Mouse (Mus musculus) limb, embryonic 14.5 days (tissue): ENCODE results near the gene Pdss2. TPM values are rescaled to one million over a fixed set of nuclear protein-coding genes. Genes with fewer than 3 reads are reported as not detected.

Source experiments
- ATAC-seq: fragments of 200-750 bp; cut with Nextera tagmentation; 2 replicates; pipeline ENCODE4 v1.8.0; 2017; ENCODE audit warnings: low read depth, moderate number of reproducible peaks, moderate TSS enrichment; ENCODE audit not compliant: low FRiP score
- DNase-seq: peaks from one replicate; pipeline ENCODE4 v3.0.0-alpha.2; 2015; ENCODE audit warnings: low spot score
- H3K27ac ChIP-seq: fragments of 300-500 bp; sonication (generic); replicated peaks from 2 replicates; pipeline ENCODE4 v1.5.1; 2014; ENCODE audit warnings: low read depth, mild to moderate bottlenecking, low read length, moderate library complexity, mixed read lengths
- H3K27me3 ChIP-seq: fragments of 300-500 bp; sonication (generic); 2 replicates; pipeline ENCODE4 v1.6.1; 2014; ENCODE audit warnings: low read length, mixed read lengths; ENCODE audit not compliant: control insufficient read depth, insufficient read depth
- H3K36me3 ChIP-seq: fragments of 300-500 bp; sonication (generic); 2 replicates; pipeline ENCODE4 v1.6.1; 2014; ENCODE audit warnings: mild to moderate bottlenecking, low read length, moderate library complexity, mixed read lengths; ENCODE audit not compliant: control insufficient read depth, insufficient read depth
- H3K4me1 ChIP-seq: fragments of 300-500 bp; sonication (generic); 2 replicates; pipeline ENCODE4 v1.6.1; 2014; ENCODE audit warnings: antibody characterized with exemption, low read length, mixed read lengths; ENCODE audit not compliant: control insufficient read depth, insufficient read depth
- H3K4me2 ChIP-seq: fragments of 300-500 bp; sonication (generic); replicated peaks from 2 replicates; pipeline ENCODE4 v1.6.1; 2014; ENCODE audit warnings: low read depth, mild to moderate bottlenecking, low read length, moderate library complexity; ENCODE audit not compliant: severe bottlenecking
- H3K4me3 ChIP-seq: fragments of 300-500 bp; sonication (generic); replicated peaks from 2 replicates; pipeline ENCODE4 v1.5.1; 2014; ENCODE audit warnings: low read length
- H3K9ac ChIP-seq: fragments of 300-500 bp; sonication (generic); 2 replicates; pipeline ENCODE4 v1.6.1; 2014; ENCODE audit warnings: mild to moderate bottlenecking, low read depth, low read length, moderate library complexity; ENCODE audit not compliant: severe bottlenecking
- H3K9me3 ChIP-seq: fragments of 300-500 bp; sonication (generic); 2 replicates; pipeline ENCODE4 v1.6.1; 2016; ENCODE audit warnings: low read length; ENCODE audit not compliant: control insufficient read depth
- POLR2A ChIP-seq: fragments of 200-500 bp; IDR thresholded peaks from 2 replicates; pipeline ENCODE4 v1.8.0; 2012; ENCODE audit warnings: inconsistent platforms, mild to moderate bottlenecking, moderate library complexity, borderline replicate concordance; ENCODE audit not compliant: insufficient read depth, insufficient read length; ENCODE audit errors: extremely low read depth
- WGBS: fragments of 180-500 bp; shearing (Covaris S2); extraction: QIAGEN DNeasy Blood & Tissue Kit; methylation state at CpG from one replicate; pipeline ENCODE4 v1.1.7; 2014; 5-methylcytosine and 5-hydroxymethylcytosine counted together
- polyA plus RNA-seq, 2 experiments: library from polyadenylated mRNA; depleted of rRNA in 1 of 2; stranded (reverse) in 1 of 2; unstranded in 1 of 2; fragments of >200 nt; fragmentation: Nextera tagmentation in 1 of 2; extraction: Ambion mirVana in 1 of 2; gene quantifications; 2 replicates each; pipeline versions ENCODE4 v1.2.1 to v1.2.3; 2012 to 2014

The Pdss2 gene
- polyA plus RNA-seq, 2 experiments, result 8.8 to 10.1 TPM

DNA sequence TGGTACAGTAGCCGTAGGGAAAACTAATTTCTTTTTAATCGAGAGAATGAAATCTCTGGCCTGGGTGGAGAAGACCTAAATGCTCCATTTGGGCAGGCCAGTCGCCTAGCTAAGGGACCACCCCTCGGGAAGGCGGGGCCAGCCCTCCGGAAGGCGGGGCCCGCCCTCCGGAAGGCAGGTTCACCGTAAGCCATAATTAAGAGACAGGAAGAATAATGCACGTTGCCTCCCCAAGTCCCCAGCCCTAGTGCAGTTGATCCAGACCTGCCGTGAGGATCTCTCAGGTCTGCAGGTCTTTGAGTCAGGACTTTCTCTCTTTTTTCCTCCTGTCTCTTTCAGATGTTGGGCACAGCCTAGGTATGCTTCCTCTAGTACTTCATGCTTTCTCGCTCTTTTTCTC is 246.4 kb downstream of the Pdss2 start:
- Histone ChIP-seq H3K36me3 (no peaks in the 10 kb centered on the region), H3K9ac (no peak overlapping the region), H3K4me1 (no peaks in the 10 kb centered on the region), H3K4me2 (no peak overlapping the region; the same call in 1 of the 2 replicates), H3K4me3 (no peak overlapping the region), H3K9me3 (no peaks in the 10 kb centered on the region), H3K27me3 (no peaks in the 10 kb centered on the region), H3K27ac (no peak overlapping the region)
- 30% methylated on average over 12 of the region's 13 CpGs for WGBS
- ATAC-seq (no peak), DNase-seq (no peak)
- TF ChIP-seq POLR2A, result no peak

DNA sequence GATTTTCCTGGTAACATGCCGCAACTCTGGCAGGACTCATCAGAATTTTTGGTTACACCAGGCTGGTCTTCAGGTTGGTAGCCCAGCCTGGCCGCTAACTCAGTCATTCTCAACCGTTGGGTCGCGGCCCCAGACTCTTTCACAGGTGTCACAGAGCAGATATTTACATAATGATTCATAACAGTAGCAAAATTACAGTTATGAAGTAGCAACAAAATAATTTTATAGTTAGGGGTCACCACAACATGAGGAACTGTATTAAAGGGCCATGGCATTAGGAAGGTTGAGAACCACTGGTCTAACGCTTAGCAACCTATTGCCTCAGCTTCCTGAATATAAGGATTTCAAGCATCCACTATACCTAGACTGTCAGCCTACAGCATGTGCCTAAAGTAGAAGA is 247.0 kb downstream of the Pdss2 start:
- no peak for ATAC-seq
- H3K36me3 ChIP-seq, result no peaks in the 10 kb centered on the region
- H3K9ac ChIP-seq, result no peak overlapping the region
- H3K4me1 ChIP-seq, result no peaks in the 10 kb centered on the region
- H3K27ac ChIP-seq, result no peak overlapping the region
- DNase-seq, result no peak
- no peak overlapping the region for H3K4me3 ChIP-seq
- 94% methylated on average over 6 of the region's 6 CpGs for WGBS
- no peak overlapping the region for H3K4me2 ChIP-seq
- TF ChIP-seq POLR2A, result no peak
- no peaks in the 10 kb centered on the region for H3K27me3 ChIP-seq
- H3K9me3 ChIP-seq, result no peaks in the 10 kb centered on the region

DNA sequence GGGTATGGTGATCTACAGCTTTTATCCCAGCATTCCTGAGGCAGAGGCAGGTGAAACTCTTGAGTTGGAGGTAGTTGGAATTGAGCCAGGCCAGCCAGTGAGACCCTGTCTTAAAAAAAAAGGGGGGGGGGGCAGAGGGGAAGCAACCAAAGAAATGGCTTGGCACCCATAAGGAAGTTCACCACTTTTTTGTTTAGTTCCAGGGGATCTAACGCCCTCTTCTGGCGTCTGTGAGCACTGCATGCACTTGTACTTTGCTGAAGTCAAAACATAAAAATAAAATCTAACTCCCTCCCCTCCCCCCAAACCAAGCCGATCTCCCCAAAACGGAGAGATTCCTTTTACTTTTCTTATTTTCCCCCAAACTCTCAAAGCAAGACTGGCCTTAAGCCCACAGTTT is 254.1 kb downstream of the Pdss2 start:
- no peaks in the 10 kb centered on the region for H3K36me3 ChIP-seq
- no peaks in the 10 kb centered on the region for H3K27me3 ChIP-seq
- H3K27ac ChIP-seq, result no peak overlapping the region
- no peaks in the 10 kb centered on the region for H3K9me3 ChIP-seq
- 48% methylated on average over 4 of the region's 4 CpGs for WGBS
- peaks cover 9% of the 10 kb centered on the region for H3K4me1 ChIP-seq
- DNase-seq (no peak), ATAC-seq (no peak)
- H3K9ac ChIP-seq, result no peak overlapping the region
- no peak overlapping the region for H3K4me2 ChIP-seq
- no peak overlapping the region for H3K4me3 ChIP-seq
- TF ChIP-seq POLR2A, result no peak

DNA sequence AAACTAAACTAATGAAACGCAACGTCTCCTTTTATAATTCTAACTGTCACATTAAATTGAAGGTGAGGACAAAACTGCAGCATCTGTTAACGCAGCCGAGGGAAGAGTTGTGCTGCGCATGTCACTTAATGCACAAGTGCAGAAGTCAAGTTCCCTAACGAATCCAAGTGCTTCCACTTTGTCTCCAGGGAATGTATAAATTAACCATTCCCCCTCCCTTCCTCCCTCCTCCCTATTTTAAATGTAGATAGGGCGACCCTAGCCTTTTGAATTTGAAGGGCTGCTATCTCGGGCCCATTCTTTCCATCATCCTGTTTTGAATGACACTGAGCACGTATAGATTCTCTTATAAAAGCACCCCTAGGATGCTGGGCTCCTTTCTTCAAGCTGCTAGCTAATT is 256.2 kb downstream of the Pdss2 start:
- H3K9me3 ChIP-seq, result no peaks in the 10 kb centered on the region
- no peak for DNase-seq
- no peak for TF ChIP-seq POLR2A
- H3K4me1 ChIP-seq, result peaks cover 23% of the 10 kb centered on the region
- H3K27me3 ChIP-seq, result no peaks in the 10 kb centered on the region
- ATAC-seq, result no peak
- H3K36me3 ChIP-seq, result no peaks in the 10 kb centered on the region
- peak overlapping the region; percentile 97 for H3K9ac ChIP-seq
- peak overlapping the region; percentile 82 for H3K4me2 ChIP-seq
- 13% methylated on average over 9 of the region's 9 CpGs for WGBS
- H3K4me3 ChIP-seq, result peak overlapping the region; percentile 80
- no peak overlapping the region for H3K27ac ChIP-seq

DNA sequence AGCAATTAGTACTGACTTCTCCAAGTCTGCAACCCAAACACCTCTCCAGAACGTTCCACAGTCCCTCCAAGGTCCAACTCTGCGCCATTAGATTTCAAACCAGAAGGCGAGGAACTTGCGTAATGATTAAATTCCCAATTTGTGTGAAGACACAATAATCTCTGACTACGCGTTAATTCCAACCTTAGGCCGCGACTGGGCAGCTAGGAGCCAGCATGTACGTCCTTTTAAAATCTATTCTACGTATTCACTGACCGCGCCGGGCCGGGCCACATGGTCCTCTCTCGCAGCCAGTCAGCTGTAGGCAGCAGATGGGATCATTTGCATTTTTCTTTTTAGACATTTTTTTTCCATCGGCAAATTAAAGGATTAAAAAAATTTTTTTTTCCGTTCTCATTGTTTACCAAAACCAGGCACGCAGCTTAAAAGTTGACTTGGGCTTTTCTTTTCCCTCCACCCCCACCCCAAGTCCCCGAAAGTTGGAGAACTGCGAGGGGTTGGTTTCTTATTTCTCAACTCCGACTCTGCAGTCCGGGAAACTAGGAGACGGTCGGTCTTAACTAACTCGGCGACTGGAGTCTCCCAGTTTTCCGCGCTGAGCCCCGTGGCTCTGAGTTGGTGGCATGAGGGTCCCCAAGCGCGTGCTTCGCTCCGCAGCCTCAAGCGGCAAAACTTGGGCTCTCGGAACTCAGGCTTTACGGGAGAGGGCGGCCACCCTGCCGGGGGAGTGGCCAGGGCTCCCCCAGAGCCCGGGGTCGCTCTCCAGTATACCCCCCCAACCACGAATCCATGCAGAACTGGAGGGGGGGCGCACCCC is 256.8 kb downstream of the Pdss2 start:
- Histone ChIP-seq H3K27ac (peak overlapping the region; percentile 99), H3K27me3 (no peaks in the 10 kb centered on the region), H3K4me2 (peak overlapping the region; percentile 82), H3K4me3 (peak overlapping the region; percentile 80), H3K36me3 (no peaks in the 10 kb centered on the region), H3K9me3 (no peaks in the 10 kb centered on the region), H3K9ac (peak overlapping the region; percentile 97), H3K4me1 (peaks cover 26% of the 10 kb centered on the region)
- peak; percentile 23 for ATAC-seq
- under 1% methylated on average over 42 of the region's 42 CpGs for WGBS
- TF ChIP-seq POLR2A, result 0 out of 2 replicates have a peak, but pooled peaks have one; percentile 24
- DNase-seq, result peak; percentile 58
